Mouse (Mus musculus): Measurements from ENCODE around the gene Cers1.

DNA sequence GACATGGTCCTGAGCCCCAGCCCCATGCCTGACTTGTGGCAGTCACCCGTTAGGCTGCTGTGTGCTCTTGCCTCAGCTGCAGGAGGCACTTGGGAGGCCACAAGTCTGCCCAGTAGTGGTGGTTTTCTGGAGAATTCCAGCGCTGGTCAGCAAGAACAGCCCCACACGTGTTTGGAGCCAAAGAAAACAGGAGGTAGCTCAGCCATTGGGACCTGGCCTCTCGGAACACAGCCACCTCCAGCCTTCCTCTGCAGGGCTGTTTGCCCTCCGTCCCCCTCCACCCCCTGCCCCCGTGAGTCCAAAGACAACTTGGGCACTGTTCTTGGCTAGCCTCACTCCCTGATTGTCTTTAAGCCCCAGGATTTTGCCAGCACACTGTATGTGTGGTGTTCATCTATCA, 56.4 kb downstream of the Cers1 start:
- TF ChIP-seq CTCF (IDR thresholded peaks at IDR 0.05; ENCODE audit: low read depth) (no peak), EP300 (optimal IDR thresholded peaks at IDR 0.05) (no peak)

All from stomach, postnatal 0 days (tissue).